Mouse (Mus musculus) myocyte (in vitro differentiated cells): Measurements from ENCODE around the gene Trim41.

Experiments used
- MAX ChIP-seq: IDR thresholded peaks from one replicate; pipeline ENCODE4 v1.6.1; 2011; ENCODE audit warnings: low read depth, mild to moderate bottlenecking, control low read depth
- MYOD1 ChIP-seq, 3 experiments: IDR thresholded peaks; one replicate each; pipeline ENCODE4 v1.6.1; 2011; ENCODE audit warnings: control low read depth in 2 of 3, low read depth in 2 of 3, mild to moderate bottlenecking in 2 of 3, moderate library complexity in 1 of 3; ENCODE audit not compliant: insufficient read length in 2 of 3, control insufficient read depth in 1 of 3
- POLR2A ChIP-seq: IDR thresholded peaks from one replicate; pipeline ENCODE4 v1.6.1; 2011; ENCODE audit warnings: low read depth, mild to moderate bottlenecking, control low read depth, moderate library complexity; ENCODE audit not compliant: insufficient read length
- POLR2AphosphoS2 ChIP-seq: IDR thresholded peaks from one replicate; pipeline ENCODE4 v1.6.1; 2011; ENCODE audit warnings: low read depth, control low read depth; ENCODE audit not compliant: insufficient read length
- USF1 ChIP-seq: IDR thresholded peaks from one replicate; pipeline ENCODE4 v1.6.1; 2011; ENCODE audit warnings: low read depth, mild to moderate bottlenecking, control low read depth, moderate library complexity

DNA sequence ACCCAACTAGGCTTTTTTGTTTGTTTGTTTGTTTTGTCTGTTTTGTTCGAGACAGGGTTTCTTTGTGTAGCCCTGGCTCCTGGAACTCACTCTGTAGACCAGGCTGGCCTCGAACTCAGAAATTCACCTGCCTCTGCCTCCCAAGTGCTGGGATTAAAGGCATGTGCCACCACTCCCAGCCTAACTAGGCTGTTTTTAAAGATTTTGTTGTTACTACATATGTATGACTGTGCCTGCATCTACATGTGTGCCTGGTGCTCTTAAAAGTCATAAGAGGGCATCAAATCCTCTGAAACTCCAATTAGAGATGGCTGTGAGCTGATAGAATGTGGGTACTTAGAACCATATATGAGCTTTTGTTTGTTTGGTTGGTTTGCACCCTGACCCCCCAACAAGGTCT, 14.1 kb upstream of the Trim41 start:
- TF ChIP-seq MYOD1 (IDR thresholded peaks at IDR 0.05; ENCODE audit: control insufficient read depth in 1 of 3, insufficient read length in 2 of 3, low read depth in 2 of 3) (no peak), POLR2A (no peak), POLR2AphosphoS2 (no peak), MAX (no peak), USF1 (no peak)
